Mouse (Mus musculus) spleen, embryonic (tissue): ENCODE measurements around the gene Trap1.
"Not testable (repeated sequence)": the region's sequence is repeated elsewhere in the genome, so short reads cannot be mapped to it uniquely, and the experiment has no call there.

ENCODE experiments used
- CTCF ChIA-PET: fragments of 350-600 bp; sonication (Branson Sonifier 250); formaldehyde crosslinking; loops from one replicate; lab custom pipeline; 2022; lab: Charles Lee

Trap1 gene

DNA sequence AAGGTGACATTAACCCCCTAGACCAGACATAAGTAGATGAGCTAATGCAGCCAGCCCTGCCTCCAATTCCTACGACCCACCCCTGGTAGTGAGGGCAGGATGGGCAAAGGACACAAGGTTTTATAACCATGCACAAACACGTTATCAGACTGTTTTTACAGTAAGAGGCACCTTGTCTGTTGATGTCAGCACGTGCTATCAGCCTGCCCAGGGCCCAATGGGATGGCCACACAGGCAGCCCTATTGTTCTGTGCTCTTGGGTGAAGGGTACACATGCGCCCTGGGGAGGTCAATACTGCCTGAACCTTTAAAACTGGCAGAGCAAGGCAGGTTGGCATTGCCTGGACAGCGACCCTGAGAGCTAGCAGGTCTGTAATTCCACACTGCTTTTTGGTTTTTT is 40.8 kb downstream of the Trap1 start, which contains the start of gene Dnase1:
TSS of gene Dnase1 (plus strand) at position 136 of the 400 bp plus-strand sequence.
- CTCF ChIA-PET: no interaction called here

DNA sequence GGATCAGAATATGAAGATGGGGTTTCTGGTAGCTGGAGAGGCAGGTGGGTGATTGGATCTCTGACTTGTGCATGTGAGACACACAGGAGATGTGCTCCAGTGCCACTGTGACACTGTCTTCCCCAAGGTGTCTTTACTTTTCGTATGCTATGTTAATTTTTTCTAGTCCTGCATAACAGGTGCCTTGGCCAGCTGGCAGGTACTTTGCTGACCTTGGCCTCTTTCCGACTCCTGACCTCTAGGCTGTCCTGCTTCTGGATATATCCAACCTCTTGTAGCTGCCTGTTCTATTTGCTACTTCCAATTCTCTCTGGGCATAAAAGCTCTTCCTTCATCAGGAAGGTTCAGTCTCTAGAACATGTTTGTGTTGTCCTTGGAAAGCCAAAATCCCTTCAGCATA is 42.1 kb downstream of the Trap1 start:
- CTCF ChIA-PET: no interaction called here

DNA sequence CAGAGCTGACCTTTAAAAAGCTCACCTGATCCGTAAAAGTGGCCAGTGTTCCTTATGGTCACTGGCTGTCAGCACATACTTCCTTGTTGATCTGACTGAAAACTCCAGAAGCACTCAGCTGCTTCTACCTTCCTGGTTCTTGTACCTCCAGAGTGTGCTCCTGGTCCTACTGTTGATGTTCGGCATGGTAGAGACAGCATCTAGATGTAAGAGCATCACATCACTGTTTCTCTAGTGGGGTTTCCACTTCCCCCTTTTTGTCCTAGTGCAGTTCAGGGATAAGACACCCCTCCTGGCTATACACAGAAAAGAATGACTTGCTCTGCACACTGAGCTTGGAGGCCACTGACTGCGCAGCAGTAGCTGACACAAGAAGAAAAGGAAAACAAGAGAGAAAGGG is 43.2 kb downstream of the Trap1 start:
- CTCF ChIA-PET: interaction anchor here (0.5 kb wide), 1 partner anchor 156 kb away, joined by 8 read pairs; no protein-coding TSS in a partner anchor

DNA sequence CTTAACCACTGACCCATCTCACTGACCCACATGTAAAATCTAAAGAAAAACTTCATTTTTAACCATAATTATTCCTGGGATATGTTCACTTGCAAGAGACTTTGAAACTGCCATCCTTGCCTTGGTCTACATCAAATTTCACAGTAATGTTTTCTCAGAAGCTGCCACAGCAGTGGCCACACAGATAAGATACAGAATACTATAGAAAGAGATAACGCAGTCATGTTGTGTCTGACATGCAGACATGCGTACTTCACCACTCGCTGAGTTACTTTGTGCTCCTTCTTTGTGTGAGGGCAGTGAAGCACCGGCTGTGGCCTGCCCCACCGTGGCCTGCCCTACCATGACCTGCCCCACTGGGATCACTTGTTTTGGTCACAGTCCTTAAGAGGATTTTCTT is 43.7 kb downstream of the Trap1 start:
- CTCF ChIA-PET: no interaction called here

DNA sequence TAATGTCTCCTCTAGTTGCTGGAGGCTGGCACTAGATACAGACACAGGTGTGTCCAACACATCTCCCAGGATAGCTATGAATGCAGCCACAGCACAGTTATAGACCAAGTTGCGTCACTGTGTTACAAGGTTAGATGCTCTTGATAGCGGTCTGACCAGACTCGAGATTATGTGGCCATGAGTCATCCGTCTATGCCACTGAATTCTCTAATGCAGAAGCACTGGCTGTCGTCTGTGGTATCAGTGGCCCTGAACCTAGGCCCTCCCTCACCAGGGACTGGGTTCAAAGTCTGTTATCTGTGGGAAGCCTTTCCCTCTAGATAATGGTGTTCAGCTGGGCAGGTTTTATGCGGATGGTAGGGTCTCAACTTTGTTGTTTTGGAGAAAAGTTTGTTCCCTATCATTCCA is 45.3 kb downstream of the Trap1 start:
- CTCF ChIA-PET: no interaction called here

DNA sequence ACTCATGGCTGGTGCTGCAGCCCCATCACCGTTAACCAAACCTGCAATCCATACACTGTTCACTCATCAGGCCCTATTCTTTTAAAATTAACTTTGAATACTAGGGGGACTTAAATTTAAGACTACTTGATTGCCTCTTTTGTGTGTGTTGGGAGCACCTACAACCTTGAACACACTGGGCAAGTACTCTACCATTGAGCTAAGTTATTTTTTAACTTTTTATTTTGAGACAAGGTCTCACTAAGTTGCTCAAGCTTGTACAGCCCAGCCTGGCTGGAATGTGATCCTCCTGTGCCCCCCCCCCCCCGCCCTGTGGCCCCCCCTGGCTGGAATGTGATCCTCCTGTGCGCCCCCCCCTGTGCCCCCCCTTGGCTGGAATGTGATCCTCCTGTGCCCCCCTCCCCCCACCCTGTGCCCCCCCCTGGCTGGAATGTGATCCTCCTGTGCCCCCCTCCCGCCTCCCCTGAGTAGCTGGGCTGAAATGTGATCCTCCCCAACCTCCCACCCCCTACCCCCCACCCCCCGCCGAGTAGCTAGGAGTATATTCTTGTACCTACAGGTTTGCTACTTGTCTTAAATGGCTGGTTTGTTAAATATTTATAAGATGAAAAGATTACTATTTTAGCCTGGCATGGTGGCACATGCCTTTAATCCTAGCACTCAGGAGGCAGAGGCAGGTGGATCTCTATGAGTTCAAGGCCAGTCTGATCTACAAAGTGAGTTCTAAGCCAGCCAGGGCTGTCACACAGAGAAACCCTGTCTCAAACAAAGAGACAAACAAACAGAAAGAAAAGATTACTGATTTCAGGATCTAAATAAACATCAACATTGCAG is 46.0 kb downstream of the Trap1 start:
- CTCF ChIA-PET: no interaction called here

DNA sequence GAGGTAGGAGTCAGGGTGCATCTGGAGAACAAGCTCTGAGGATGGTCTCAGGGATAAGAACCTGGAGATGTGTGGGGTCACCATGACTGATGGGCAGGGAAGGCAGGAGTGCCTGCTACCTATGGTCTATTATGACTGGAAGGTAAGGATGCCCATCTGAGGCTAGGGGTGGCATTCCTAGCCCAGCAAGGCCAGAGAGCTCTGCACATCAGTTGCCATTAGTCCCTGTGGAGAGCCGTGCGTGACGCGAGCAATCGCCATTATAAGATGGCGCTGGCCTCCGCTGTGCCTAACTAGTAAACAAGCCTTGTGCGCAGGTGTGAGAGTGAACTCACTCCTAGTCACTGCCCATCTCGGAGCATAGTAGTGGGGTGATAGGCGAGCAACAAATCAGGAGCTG is 47.1 kb downstream of the Trap1 start:
- CTCF ChIA-PET: no interaction called here

DNA sequence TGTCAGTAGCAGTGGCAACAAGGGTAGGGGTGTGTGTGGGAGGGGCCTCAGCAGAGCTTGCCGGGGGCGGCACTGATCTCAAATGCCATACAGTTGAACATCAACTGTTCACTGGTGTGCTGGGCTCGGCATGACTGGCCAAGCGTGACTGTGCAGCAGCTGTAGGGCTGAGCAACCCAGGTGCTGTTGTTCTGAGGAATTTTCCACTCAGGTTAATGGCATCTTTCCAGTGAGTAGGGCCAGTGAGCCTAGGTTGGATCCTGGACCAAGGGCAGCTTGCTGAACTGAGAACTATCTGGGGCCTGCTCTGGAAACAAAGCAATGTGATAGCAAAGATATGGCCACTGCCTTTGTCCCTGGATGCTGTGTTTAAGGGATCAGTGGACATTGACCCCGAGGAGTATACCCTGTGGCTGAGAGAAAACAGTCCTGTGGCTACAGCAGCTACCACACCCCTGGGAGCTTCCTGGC is 48.2 kb downstream of the Trap1 start:
- CTCF ChIA-PET: no interaction called here

DNA sequence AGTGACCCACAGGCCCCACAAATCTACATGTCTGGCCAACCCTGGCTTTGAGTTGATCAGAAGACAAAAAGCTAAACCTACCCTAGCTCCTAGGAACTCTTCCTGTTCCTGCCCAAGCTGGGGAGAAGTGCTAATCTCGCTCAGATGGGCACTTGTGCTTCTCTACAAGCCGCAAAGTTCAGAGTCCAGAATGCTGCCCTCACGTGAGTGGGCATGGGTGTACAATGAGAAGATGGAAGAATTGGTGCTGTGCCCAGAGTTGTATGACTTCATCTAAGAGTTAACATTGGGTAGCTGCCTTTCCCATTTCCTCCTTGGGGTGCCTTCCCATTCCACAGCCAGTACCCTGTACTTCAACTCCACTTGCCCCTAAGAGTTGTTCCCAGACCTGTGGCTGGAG is 50.4 kb downstream of the Trap1 start:
- CTCF ChIA-PET: interaction anchor here (1.1 kb wide), 1 partner anchor 11 kb away, joined by 3 read pairs; no protein-coding TSS in a partner anchor

DNA sequence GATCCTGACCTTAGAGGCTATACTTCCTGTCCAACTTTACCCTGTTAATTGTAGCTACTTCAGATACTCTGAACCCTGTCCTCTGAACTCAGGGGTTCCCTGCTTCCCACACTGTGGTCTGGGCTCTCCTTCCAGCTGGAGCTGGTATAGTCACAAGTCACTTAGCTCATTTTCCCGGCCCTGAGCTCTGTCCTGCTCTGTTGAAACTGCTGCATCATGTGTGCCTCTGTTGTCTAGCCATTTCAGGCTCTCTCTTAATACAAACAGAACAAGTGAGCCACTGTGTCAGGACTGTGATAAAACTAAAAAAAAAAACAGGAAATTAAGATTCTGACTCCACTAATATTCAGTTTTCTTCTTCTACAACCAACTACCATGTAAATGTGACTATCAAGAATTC is 51.0 kb downstream of the Trap1 start:
- CTCF ChIA-PET: interaction anchor here (1.1 kb wide), 1 partner anchor 10 kb away, joined by 3 read pairs; no protein-coding TSS in a partner anchor

DNA sequence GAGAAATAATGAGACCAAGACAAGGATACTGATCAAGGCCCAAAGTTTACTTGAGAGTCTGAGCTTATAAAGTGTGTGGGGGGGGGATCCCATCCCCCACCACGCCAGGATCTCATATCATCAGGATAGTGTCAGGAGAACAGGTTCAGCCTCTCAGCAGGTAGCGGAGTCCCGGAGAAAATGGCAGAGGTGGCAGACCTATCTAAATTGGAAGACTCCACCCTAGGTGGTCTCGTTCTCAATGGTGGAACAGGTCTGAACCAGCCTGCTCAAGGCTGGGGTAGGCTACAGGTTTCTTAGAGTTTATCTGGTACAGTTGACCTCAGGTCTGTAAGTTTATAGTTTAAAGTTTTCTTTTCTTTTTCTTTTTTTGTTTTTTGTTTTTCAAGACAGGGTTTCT is 54.9 kb downstream of the Trap1 start:
- CTCF ChIA-PET: interaction anchor here (0.6 kb wide), 1 partner anchor 554 kb away, joined by 3 read pairs; no protein-coding TSS in a partner anchor

DNA sequence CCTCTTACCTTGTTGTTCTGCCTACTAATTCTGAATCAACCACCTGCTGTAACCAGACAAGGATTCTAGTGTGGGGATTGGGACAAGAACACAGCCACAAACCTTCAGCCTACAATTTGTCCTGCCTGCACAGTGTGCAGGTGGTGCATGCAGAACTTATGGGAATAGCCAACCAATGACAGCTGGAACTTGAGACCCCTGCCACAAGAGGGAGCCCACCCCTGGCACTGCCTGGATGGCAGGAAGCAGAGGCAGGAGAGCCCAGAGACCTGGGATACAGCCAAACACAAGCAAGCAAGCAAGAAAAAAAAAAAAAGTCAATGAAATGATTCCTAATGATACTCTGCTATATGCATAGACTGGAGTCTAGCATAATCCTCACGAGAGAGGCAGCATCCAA is 56.4 kb downstream of the Trap1 start:
- CTCF ChIA-PET: no interaction called here

DNA sequence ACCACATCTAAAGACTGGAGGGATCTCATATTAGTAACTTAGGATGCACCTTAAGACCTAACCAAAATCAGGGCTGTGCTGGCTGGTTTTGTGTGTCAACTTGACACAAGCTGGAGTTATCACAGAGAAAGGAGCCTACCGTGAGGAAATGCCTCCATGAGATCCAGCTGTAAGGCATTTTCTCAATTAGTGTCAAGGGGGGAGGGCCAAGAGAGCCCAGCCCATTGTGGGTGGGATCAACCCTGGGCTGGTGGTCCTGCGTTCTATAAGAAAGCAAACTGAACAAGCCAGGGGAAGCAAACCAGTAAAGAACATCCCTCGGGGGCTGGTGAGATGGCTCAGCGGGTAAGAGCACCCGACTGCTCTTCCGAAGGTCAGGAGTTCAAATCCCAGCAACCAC is 60.2 kb downstream of the Trap1 start:
- CTCF ChIA-PET: not testable (repeated sequence)

DNA sequence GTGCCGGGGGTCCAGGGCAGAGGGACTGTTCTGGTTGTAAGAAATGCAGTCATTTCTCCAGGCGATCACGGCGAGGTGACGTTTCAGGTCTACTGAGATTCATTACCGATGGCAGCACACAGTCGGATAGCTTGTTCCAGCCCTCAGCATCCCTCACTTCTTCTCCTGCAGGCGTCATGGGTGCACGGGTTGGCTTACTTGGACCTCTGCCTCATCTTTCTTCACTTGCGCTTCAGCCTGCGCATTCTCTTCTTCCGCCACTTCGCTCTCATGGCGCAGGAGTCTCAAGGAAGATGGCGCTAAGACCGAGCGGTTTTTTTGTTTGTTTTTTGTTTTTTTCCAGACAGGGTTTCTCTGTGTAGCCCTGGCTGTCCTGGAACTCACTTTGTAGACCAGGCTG is 60.8 kb downstream of the Trap1 start:
- CTCF ChIA-PET: interaction anchor here (0.8 kb wide), 1 partner anchor 10 kb away, joined by 3 read pairs; no protein-coding TSS in a partner anchor

DNA sequence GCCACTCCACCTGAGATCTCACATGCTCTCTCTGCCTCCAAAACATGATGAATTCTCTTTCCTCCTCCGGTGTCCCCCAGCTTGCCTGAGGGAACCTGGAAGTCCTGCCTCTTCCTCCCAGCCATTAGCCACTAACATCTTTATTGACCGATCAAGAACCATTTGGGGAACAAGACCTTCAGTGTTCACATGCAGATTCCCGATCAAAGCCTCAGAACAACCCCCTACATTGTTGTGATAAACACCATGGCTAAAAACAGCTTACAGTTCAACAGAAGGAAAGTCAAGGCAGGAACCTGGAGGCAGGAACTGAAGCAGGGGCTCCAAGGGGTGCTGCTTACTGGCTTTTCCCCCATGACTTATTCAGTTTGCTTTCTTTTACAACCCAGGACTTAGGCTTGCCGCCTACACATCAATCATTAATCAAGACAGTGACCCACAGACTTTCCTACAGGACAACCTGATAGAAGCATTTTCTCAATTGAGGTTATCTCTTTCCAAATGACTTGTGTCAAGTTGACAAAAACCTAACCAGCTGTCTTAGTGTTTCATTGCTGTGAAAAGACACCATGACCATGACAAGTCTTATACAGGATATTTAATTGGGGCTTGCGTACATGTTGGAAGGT is 63.5 kb downstream of the Trap1 start:
- CTCF ChIA-PET: no interaction called here

DNA sequence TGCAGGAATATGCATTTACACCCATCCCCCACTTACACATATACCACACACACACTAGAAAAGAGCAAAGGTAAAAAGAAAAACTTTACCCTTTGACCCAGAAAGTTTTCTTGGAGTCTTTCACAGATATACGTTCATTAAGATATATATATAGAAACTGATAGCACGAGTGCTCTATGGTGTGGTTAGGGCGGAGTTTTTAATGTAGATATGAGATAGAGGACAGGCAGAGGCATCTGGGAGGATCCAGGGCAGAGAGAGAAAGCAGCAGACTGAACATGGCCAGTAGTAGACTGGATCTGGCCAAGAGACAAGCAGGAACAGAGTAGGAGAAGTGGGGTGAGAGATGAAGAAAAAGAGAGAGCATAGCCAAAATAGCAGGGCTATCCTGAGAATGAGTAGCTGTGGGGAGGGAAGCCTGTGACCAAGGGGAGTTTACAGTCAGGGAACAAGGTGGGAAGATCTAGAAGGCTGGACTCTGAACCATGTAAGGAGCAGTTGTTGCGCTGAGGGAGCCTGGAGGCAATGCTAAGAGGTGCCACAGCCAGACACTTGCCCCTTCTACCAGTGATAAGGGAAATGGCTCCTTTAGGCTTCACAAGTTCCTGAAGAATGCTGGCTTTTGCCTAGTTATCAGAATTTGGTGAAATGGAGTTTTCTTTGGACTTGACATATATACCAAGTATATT is 64.6 kb downstream of the Trap1 start:
- CTCF ChIA-PET: no interaction called here

DNA sequence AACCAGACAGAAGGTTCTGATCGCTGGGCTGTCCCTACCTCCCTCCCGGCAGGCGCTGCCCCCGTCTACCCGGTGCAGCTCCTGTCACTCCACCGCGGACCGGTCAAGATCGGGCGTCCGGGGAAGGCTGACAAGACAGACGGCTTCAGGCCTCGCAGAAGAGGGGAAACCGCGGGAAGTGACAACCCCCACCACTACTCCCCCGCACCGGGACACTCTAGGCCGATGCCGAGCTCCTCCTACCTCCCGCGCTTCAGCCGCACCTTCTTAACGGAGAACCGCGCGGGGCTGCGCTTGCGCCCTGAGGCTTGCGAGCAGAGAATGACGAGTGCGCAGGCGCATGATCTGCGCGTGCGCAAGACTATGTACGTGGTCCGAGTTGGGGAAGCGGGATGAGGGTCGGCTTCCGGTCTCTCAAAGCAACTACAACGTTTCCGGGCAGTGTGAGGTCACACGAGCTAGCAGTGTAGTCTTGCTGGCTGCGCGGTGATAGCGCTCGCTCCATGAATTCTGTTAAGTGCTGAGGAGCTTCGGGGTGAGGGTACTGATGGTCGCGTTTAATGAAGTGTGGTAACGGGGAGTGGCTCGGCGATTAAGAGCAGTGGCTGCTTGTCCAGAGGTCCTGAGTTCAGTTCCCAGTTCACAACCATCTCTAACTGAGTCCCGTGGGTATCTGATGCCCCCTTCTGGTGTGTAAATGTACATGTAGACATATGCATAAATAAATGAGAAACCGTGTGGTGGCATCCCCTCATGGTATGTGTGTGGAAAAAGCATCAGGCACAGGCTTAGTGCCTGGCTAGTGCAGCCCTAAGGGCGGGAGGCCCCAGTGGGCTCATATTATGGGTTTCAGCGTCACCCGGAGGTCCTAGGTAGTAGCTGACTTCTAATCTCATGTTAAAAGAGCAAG is 73.9 kb downstream of the Trap1 start, which contains the start of gene Slx4:
TSS of gene Slx4 (minus strand) at position 282 of the 910 bp plus-strand sequence.
- CTCF ChIA-PET: no interaction called here
